Mouse (Mus musculus): ENCODE results near the gene Sin3a. TPM values are rescaled to one million over a fixed set of nuclear protein-coding genes. Genes with fewer than 3 reads are reported as not detected.

Sin3a gene
- polyA plus RNA-seq, 1 experiment from 2014 or later: 32.8 TPM

GRCm38 (mm10) chr9:57074822-57075603, 3.2 kb downstream of the Sin3a start:
- Histone ChIP-seq H3K27me3 (no peaks in the 10 kb centered on the region), H3K36me3 (no peaks in the 10 kb centered on the region), H3K4me2 (replicated peaks) (peak overlapping the region; percentile 77), H3K4me1 (peaks cover 28% of the 10 kb centered on the region), H3K9ac (peak overlapping the region; percentile 23), H3K4me3 (replicated peaks) (peak overlapping the region; percentile 83), H3K9me3 (replicated peaks) (no peaks in the 10 kb centered on the region), H3K27ac (replicated peaks) (peak overlapping the region; percentile 100)
- WGBS: 5% methylated on average over 17 of the region's 17 CpGs
- ATAC-seq (ENCODE audit: insufficient number of reproducible peaks, low FRiP score, low TSS enrichment, low read depth): no peak

GRCm38 (mm10) chr9:57075681-57076381, 4.0 kb downstream of the Sin3a start:
- peak overlapping the region; percentile 60; the same call in 1 of the 2 replicates for H3K9ac ChIP-seq
- H3K4me1 ChIP-seq: peaks cover 25% of the 10 kb centered on the region
- H3K27me3 ChIP-seq: no peaks in the 10 kb centered on the region
- no peaks in the 10 kb centered on the region for H3K36me3 ChIP-seq
- under 1% methylated on average over 43 of the region's 43 CpGs for WGBS
- ATAC-seq (ENCODE audit: insufficient number of reproducible peaks, low FRiP score, low TSS enrichment, low read depth): peak; percentile 87
- H3K9me3 ChIP-seq (replicated peaks): no peaks in the 10 kb centered on the region
- H3K4me3 ChIP-seq (replicated peaks): peak overlapping the region; percentile 83
- H3K27ac ChIP-seq (replicated peaks): peak overlapping the region; percentile 100
- H3K4me2 ChIP-seq (replicated peaks): peak overlapping the region; percentile 81

- WGBS: under 1% methylated on average over 68 of the region's 72 CpGs
- H3K27me3 ChIP-seq: no peaks in the 10 kb centered on the region
- peaks cover 18% of the 10 kb centered on the region for H3K4me1 ChIP-seq
- no peaks in the 10 kb centered on the region for H3K9me3 ChIP-seq (replicated peaks)
- peak overlapping the region; percentile 97 for H3K27ac ChIP-seq (replicated peaks)
- H3K9ac ChIP-seq: peak overlapping the region; percentile 60
- H3K36me3 ChIP-seq: no peaks in the 10 kb centered on the region
- ATAC-seq (ENCODE audit: insufficient number of reproducible peaks, low FRiP score, low TSS enrichment, low read depth): peak; percentile 16
- peak overlapping the region; percentile 81 for H3K4me2 ChIP-seq (replicated peaks)
- peak overlapping the region; percentile 83 for H3K4me3 ChIP-seq (replicated peaks)
These were observed 5.1 kb downstream of the Sin3a start for GRCm38 (mm10) chr9:57076701-57077660.

GRCm38 (mm10) chr9:57082236-57082635, 10.4 kb downstream of the Sin3a start:
- whole genome bisulfite sequencing: 84% methylated on average over 3 of the region's 3 CpGs
- ATAC-seq (ENCODE audit: insufficient number of reproducible peaks, low FRiP score, low TSS enrichment, low read depth): no peak
- Histone ChIP-seq H3K36me3 (peaks cover 9% of the 10 kb centered on the region), H3K9ac (no peak overlapping the region), H3K9me3 (replicated peaks) (no peaks in the 10 kb centered on the region), H3K4me3 (replicated peaks) (no peak overlapping the region), H3K4me1 (peaks cover 3% of the 10 kb centered on the region), H3K27ac (replicated peaks) (no peak overlapping the region), H3K4me2 (replicated peaks) (no peak overlapping the region), H3K27me3 (no peaks in the 10 kb centered on the region)

GRCm38 (mm10) chr9:57117261-57117755, 45.5 kb downstream of the Sin3a start:
- H3K9me3 ChIP-seq (replicated peaks): no peaks in the 10 kb centered on the region
- H3K4me2 ChIP-seq (replicated peaks): no peak overlapping the region
- H3K4me3 ChIP-seq (replicated peaks): no peak overlapping the region
- peaks cover 84% of the 10 kb centered on the region for H3K36me3 ChIP-seq
- H3K4me1 ChIP-seq: no peaks in the 10 kb centered on the region
- H3K27me3 ChIP-seq: no peaks in the 10 kb centered on the region
- no peak for ATAC-seq (ENCODE audit: insufficient number of reproducible peaks, low FRiP score, low TSS enrichment, low read depth)
- 92% methylated on average over 13 of the region's 13 CpGs for WGBS
- no peak overlapping the region for H3K27ac ChIP-seq (replicated peaks)
- no peak overlapping the region for H3K9ac ChIP-seq

- Histone ChIP-seq H3K9me3 (replicated peaks) (no peaks in the 10 kb centered on the region), H3K36me3 (peaks cover 31% of the 10 kb centered on the region), H3K9ac (no peak overlapping the region; the same call in 1 of the 2 replicates), H3K4me3 (replicated peaks) (peak overlapping the region; percentile 78), H3K4me1 (peaks cover 17% of the 10 kb centered on the region), H3K4me2 (replicated peaks) (peak overlapping the region; percentile 81), H3K27ac (replicated peaks) (no peak overlapping the region), H3K27me3 (no peaks in the 10 kb centered on the region)
- no peak for ATAC-seq (ENCODE audit: insufficient number of reproducible peaks, low FRiP score, low TSS enrichment, low read depth)
These were observed 57.8 kb downstream of the Sin3a start for GRCm38 (mm10) chr9:57129641-57130040.

GRCm38 (mm10) chr9:57130577-57131433, 59.0 kb downstream of the Sin3a start, which contains the start of gene Man2c1:
TSS of gene Man2c1 (plus strand) at chr9:57130690.
- Histone ChIP-seq H3K4me3 (replicated peaks) (peak within 1 kb of the TSS; percentile 78), H3K9ac (peak within 1 kb of the TSS; percentile 75), H3K36me3 (peaks cover 32% of the 10 kb centered on the region), H3K9me3 (replicated peaks) (no peaks in the 10 kb centered on the region), H3K4me1 (peaks cover 17% of the 10 kb centered on the region), H3K27ac (replicated peaks) (peak within 1 kb of the TSS; percentile 96), H3K4me2 (replicated peaks) (peak within 1 kb of the TSS; percentile 81), H3K27me3 (no peaks in the 10 kb centered on the region)
- peak; percentile 89 for ATAC-seq (ENCODE audit: insufficient number of reproducible peaks, low FRiP score, low TSS enrichment, low read depth)
- WGBS: under 1% methylated on average over 58 of the region's 58 CpGs

- 88% methylated on average over 6 of the region's 6 CpGs for WGBS
- no peak overlapping the region for H3K9ac ChIP-seq
- no peaks in the 10 kb centered on the region for H3K27me3 ChIP-seq
- H3K4me3 ChIP-seq (replicated peaks): no peak overlapping the region
- peaks cover 67% of the 10 kb centered on the region for H3K36me3 ChIP-seq
- no peak overlapping the region for H3K4me2 ChIP-seq (replicated peaks)
- no peak for ATAC-seq (ENCODE audit: insufficient number of reproducible peaks, low FRiP score, low TSS enrichment, low read depth)
- H3K27ac ChIP-seq (replicated peaks): no peak overlapping the region
- no peaks in the 10 kb centered on the region for H3K9me3 ChIP-seq (replicated peaks)
- no peaks in the 10 kb centered on the region for H3K4me1 ChIP-seq
These were observed 65.4 kb downstream of the Sin3a start for GRCm38 (mm10) chr9:57137246-57137645.

- peaks cover 73% of the 10 kb centered on the region for H3K36me3 ChIP-seq
- no peak overlapping the region for H3K27ac ChIP-seq (replicated peaks)
- no peak for ATAC-seq (ENCODE audit: insufficient number of reproducible peaks, low FRiP score, low TSS enrichment, low read depth)
- WGBS: 86% methylated on average over 9 of the region's 9 CpGs
- no peaks in the 10 kb centered on the region for H3K27me3 ChIP-seq
- no peak overlapping the region for H3K9ac ChIP-seq
- no peaks in the 10 kb centered on the region for H3K4me1 ChIP-seq
- no peaks in the 10 kb centered on the region for H3K9me3 ChIP-seq (replicated peaks)
- no peak overlapping the region for H3K4me3 ChIP-seq (replicated peaks)
- H3K4me2 ChIP-seq (replicated peaks): no peak overlapping the region
These were observed 65.9 kb downstream of the Sin3a start for GRCm38 (mm10) chr9:57137777-57138176.

- WGBS: 90% methylated on average over 6 of the region's 6 CpGs
- no peaks in the 10 kb centered on the region for H3K9me3 ChIP-seq (replicated peaks)
These were observed 66.7 kb downstream of the Sin3a start for GRCm38 (mm10) chr9:57138507-57138906.

More at GRCm38 (mm10) chr9:57138507-57138906, 66.7 kb downstream of the Sin3a start:
- no peak overlapping the region for H3K4me3 ChIP-seq (replicated peaks)
- H3K4me1 ChIP-seq: no peaks in the 10 kb centered on the region
- peaks cover 78% of the 10 kb centered on the region for H3K36me3 ChIP-seq
- H3K27ac ChIP-seq (replicated peaks): no peak overlapping the region
- H3K4me2 ChIP-seq (replicated peaks): no peak overlapping the region
- H3K9ac ChIP-seq: no peak overlapping the region
- H3K27me3 ChIP-seq: no peaks in the 10 kb centered on the region
- ATAC-seq (ENCODE audit: insufficient number of reproducible peaks, low FRiP score, low TSS enrichment, low read depth): no peak
